Mouse (Mus musculus): ENCODE measurements around the gene Runx3.

GRCm38 (mm10) chr4:135205254-135205653, 84.8 kb downstream of the Runx3 start:
- TF ChIP-seq CTCF (IDR thresholded peaks at IDR 0.05; ENCODE audit: extremely low read depth, insufficient read depth, low read length) (no peak), POLR2A (IDR thresholded peaks at IDR 0.05; ENCODE audit: extremely low read depth, insufficient read depth, low read length) (no peak)

Data from cortical plate, adult 2 months (tissue).